Mouse (Mus musculus) Patski (cell line): ENCODE data around the gene Glt28d2. TPM values are rescaled to one million over a fixed set of nuclear protein-coding genes. Genes with fewer than 3 reads are reported as not detected.
A peak's percentile ranks its signal among the peaks of the same experiment; 100 is the strongest.

Experiments used
- ATAC-seq: fragments of 100-300 bp; one replicate; pipeline ENCODE4 v1.8.0; 2021
- CTCF ChIA-PET: fragments of 350-600 bp; sonication (Branson Sonifier 250); formaldehyde crosslinking; loops from one replicate; lab custom pipeline; 2022; ENCODE audit warnings: inconsistent platforms; lab: Charles Lee
- POLR2A ChIA-PET: fragments of 350-600 bp; sonication (Branson Sonifier 250); formaldehyde crosslinking; loops from one replicate; lab custom pipeline; 2022; ENCODE audit warnings: antibody characterized with exemption, inconsistent platforms; lab: Charles Lee
- DNase-seq: peaks from one replicate; pipeline ENCODE4 v3.0.0-alpha.2; 2011; ENCODE audit warnings: low read depth, low spot score
- H3K27me3 ChIP-seq: fragments of 371-371 bp; one replicate; pipeline ENCODE4 v1.5.1; 2021
- CTCF ChIP-seq: fragments of 100-300 bp; IDR thresholded peaks from one replicate; pipeline ENCODE4 v1.5.1; 2021
- in situ Hi-C: fragments of 300-500 bp; cut with MboI; formaldehyde crosslinking; loops from 3 replicates; pipeline ENCODE4 v1.11.1; 2018; ENCODE audit warnings: low pct_unique_long_range_greater_than_20kb, mixed read lengths
- polyA plus RNA-seq: library from polyadenylated mRNA; unstranded; gene quantifications from one replicate; pipeline ENCODE4 v1.2.3, GENCODE M21; 2021

Gene Glt28d2
- 3.6 TPM for polyA plus RNA-seq

GRCm38 (mm10) chr3:85887239-85887827 is at the start of gene Glt28d2, which contains the start of gene Gm37240:
Gene Glt28d2, minus strand, starts transcription at chr3:85887516.
Gene Gm37240, minus strand, starts transcription at chr3:85887518.
- ChIA-PET CTCF (interaction anchor here (1.1 to 1.7 kb wide), 3 partner anchors 28 to 180 kb away, joined by 3 to 5 read pairs (median 4); no protein-coding TSS in a partner anchor), POLR2A (interaction anchor here (0.5 to 1.2 kb wide), 4 partner anchors 62 to 155 kb away, joined by 3 to 4 read pairs (median 3); no protein-coding TSS in a partner anchor)
- TF ChIP-seq CTCF = no peak
- peak; percentile 77 for DNase-seq
- in situ Hi-C loops = no loop called here
- peak; percentile 95 for ATAC-seq
- H3K27me3 ChIP-seq = no peaks in the 10 kb centered on the region

- ATAC-seq (no peak), DNase-seq (no peak)
- no peak for TF ChIP-seq CTCF
- POLR2A ChIA-PET = no interaction called here
- H3K27me3 ChIP-seq = no peaks in the 10 kb centered on the region
- CTCF ChIA-PET = interaction anchor here (0.7 to 1.4 kb wide), 2 partner anchors 9 to 26 kb away, joined by 3 read pairs; no protein-coding TSS in a partner anchor
- in situ Hi-C loops = no loop called here
Measured at GRCm38 (mm10) chr3:85933586-85933985, 46.3 kb upstream of the Glt28d2 start.

- TF ChIP-seq CTCF = no peak
- in situ Hi-C loops = no loop called here
- ATAC-seq (no peak), DNase-seq (no peak)
- CTCF ChIA-PET = no interaction called here
- POLR2A ChIA-PET = no interaction called here
- no peaks in the 10 kb centered on the region for H3K27me3 ChIP-seq
Measured at GRCm38 (mm10) chr3:85931859-85932258, 44.5 kb upstream of the Glt28d2 start.

DNA sequence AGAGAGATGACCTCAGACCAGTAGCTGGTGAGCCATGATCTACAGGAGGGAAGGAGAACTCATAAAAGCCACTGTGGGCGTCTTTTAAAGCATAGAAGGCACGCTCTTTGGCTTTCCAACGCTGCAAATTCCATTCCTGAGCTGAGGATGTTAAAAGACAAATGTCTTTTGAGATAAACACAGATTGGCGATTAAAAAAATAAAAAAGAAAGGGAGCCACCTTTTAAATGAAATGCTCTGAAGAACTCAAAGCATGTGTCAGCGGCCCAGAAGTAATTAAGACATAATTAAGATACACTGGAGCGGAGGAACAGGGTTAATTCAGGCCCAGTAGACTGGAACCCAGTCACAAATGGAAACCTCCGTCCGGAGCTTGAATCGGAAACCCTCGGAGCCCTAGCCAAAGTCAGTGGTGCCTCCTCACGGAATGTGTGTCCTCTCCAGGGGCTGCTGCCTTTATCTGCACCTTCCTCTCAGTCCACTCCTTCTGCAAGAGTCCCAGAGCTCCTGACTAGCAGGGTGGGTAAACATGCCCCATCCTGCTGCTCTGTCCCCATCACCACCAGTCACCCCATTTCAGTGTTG is 43.4 kb upstream of the Glt28d2 start:
- DNase-seq (peak; percentile 42), ATAC-seq (no peak)
- H3K27me3 ChIP-seq = no peaks in the 10 kb centered on the region
- ChIA-PET POLR2A (interaction anchor here (0.5 to 0.6 kb wide), 3 partner anchors 76 to 408 kb away, joined by 3 to 5 read pairs (median 3); no protein-coding TSS in a partner anchor), CTCF (interaction anchor here (0.8 to 1.7 kb wide), 5 partner anchors 18 to 253 kb away, joined by 3 to 5 read pairs (median 4); no protein-coding TSS in a partner anchor)
- TF ChIP-seq CTCF = no peak
- in situ Hi-C loops = no loop called here

GRCm38 (mm10) chr3:85929711-85930110 is 42.4 kb upstream of the Glt28d2 start:
- CTCF ChIA-PET = interaction anchor here (0.8 to 1.7 kb wide), 3 partner anchors 33 to 252 kb away, joined by 4 read pairs; no protein-coding TSS in a partner anchor
- no peak for DNase-seq
- in situ Hi-C loops = loop anchor here (10.0 kb wide), 1 partner anchor 1015 kb away; no protein-coding TSS in a partner anchor
- no peaks in the 10 kb centered on the region for H3K27me3 ChIP-seq
- no peak for TF ChIP-seq CTCF
- no peak for ATAC-seq
- POLR2A ChIA-PET = interaction anchor here (0.6 to 0.9 kb wide), 3 partner anchors 31 to 95 kb away, joined by 3 to 4 read pairs (median 3); no protein-coding TSS in a partner anchor

GRCm38 (mm10) chr3:85928140-85928611 is 40.9 kb upstream of the Glt28d2 start:
- DNase-seq (no peak), ATAC-seq (no peak)
- ChIA-PET POLR2A (no interaction called here), CTCF (no interaction called here)
- H3K27me3 ChIP-seq = no peaks in the 10 kb centered on the region
- in situ Hi-C loops = loop anchor here (10.0 kb wide), 1 partner anchor 1013 kb away; no protein-coding TSS in a partner anchor
- TF ChIP-seq CTCF = no peak

- no peak for TF ChIP-seq CTCF
- in situ Hi-C loops = loop anchor here (10.0 kb wide), 1 partner anchor 1012 kb away; no protein-coding TSS in a partner anchor
- ATAC-seq (no peak), DNase-seq (no peak)
- ChIA-PET POLR2A (no interaction called here), CTCF (interaction anchor here (0.8 to 1.1 kb wide), 2 partner anchors 22 to 355 kb away, joined by 3 read pairs; no protein-coding TSS in a partner anchor)
- no peaks in the 10 kb centered on the region for H3K27me3 ChIP-seq
Measured at GRCm38 (mm10) chr3:85927296-85927695, 40.0 kb upstream of the Glt28d2 start.

GRCm38 (mm10) chr3:85923954-85924945 is 36.9 kb upstream of the Glt28d2 start:
- CTCF ChIA-PET = interaction anchor here (0.6 to 2.8 kb wide), 36 partner anchors 9 to 1002 kb away, joined by 3 to 17 read pairs (median 4); partner anchors contain the start of gene Gatb
- ATAC-seq = peak; percentile 96
- no peaks in the 10 kb centered on the region for H3K27me3 ChIP-seq
- peak; percentile 95 for DNase-seq
- POLR2A ChIA-PET = interaction anchor here (0.6 to 0.7 kb wide), 2 partner anchors 47 to 364 kb away, joined by 3 read pairs; partner anchors contain the start of gene Sh3d19
- peak; percentile 99 for TF ChIP-seq CTCF
- in situ Hi-C loops = loop anchor here (10.0 kb wide), 1 partner anchor 1009 kb away; no protein-coding TSS in a partner anchor

- ATAC-seq (no peak), DNase-seq (no peak)
- CTCF ChIA-PET = interaction anchor here (0.6 to 2.8 kb wide), 32 partner anchors 9 to 1001 kb away, joined by 3 to 17 read pairs (median 4); partner anchors contain the start of gene Gatb
- no peak for TF ChIP-seq CTCF
- H3K27me3 ChIP-seq = no peaks in the 10 kb centered on the region
- in situ Hi-C loops = loop anchor here (10.0 kb wide), 1 partner anchor 1009 kb away; no protein-coding TSS in a partner anchor
- POLR2A ChIA-PET = no interaction called here
Measured at GRCm38 (mm10) chr3:85923343-85923742, 36.0 kb upstream of the Glt28d2 start.
